Mouse (Mus musculus) intestine, embryonic 16.5 days (tissue): ENCODE results near the gene Txlna. TPM values are rescaled to one million over a fixed set of nuclear protein-coding genes. Genes with fewer than 3 reads are reported as not detected.

Source experiments
- ATAC-seq: fragments of 200-750 bp; cut with Nextera tagmentation; 2 replicates; pipeline ENCODE4 v1.8.0; 2017; ENCODE audit warnings: moderate TSS enrichment, moderate library complexity
- H3K27ac ChIP-seq: fragments of 300-500 bp; sonication (generic); 2 replicates; pipeline ENCODE4 v1.5.1; 2014; ENCODE audit warnings: mild to moderate bottlenecking, low read length
- H3K27me3 ChIP-seq: fragments of 300-500 bp; sonication (generic); replicated peaks from 2 replicates; pipeline ENCODE4 v1.6.1; 2014; ENCODE audit warnings: low read length, control low read depth, mixed read lengths; ENCODE audit not compliant: control insufficient read depth, insufficient read depth
- H3K36me3 ChIP-seq: fragments of 300-500 bp; sonication (generic); 2 replicates; pipeline ENCODE4 v1.6.1; 2014; ENCODE audit warnings: low read length, control low read depth; ENCODE audit not compliant: control insufficient read depth, insufficient read depth
- H3K4me1 ChIP-seq: fragments of 300-500 bp; sonication (generic); 2 replicates; pipeline ENCODE4 v1.6.1; 2014; ENCODE audit warnings: low read length, control low read depth, mixed read lengths; ENCODE audit not compliant: control insufficient read depth, insufficient read depth
- H3K4me2 ChIP-seq: fragments of 300-500 bp; sonication (generic); 2 replicates; pipeline ENCODE4 v1.6.1; 2014; ENCODE audit warnings: low read depth, low read length, control low read depth
- H3K4me3 ChIP-seq: fragments of 300-500 bp; sonication (generic); 2 replicates; pipeline ENCODE4 v1.5.1; 2014; ENCODE audit warnings: mild to moderate bottlenecking, low read length
- H3K9ac ChIP-seq: fragments of 300-500 bp; sonication (generic); 2 replicates; pipeline ENCODE4 v1.6.1; 2014; ENCODE audit warnings: low read depth, low read length
- H3K9me3 ChIP-seq: fragments of 300-500 bp; sonication (generic); 2 replicates; pipeline ENCODE4 v1.6.1; 2016; ENCODE audit warnings: low read length, control low read depth; ENCODE audit not compliant: control insufficient read depth
- WGBS: fragments of 180-500 bp; shearing (Covaris S2); extraction: QIAGEN DNeasy Blood & Tissue Kit; methylation state at CpG from one replicate; pipeline ENCODE4 v1.1.7; 2014; 5-methylcytosine and 5-hydroxymethylcytosine counted together
- polyA plus RNA-seq: library from polyadenylated mRNA; unstranded; fragments of >200 nt; fragmentation: Nextera tagmentation; extraction: Ambion mirVana; gene quantifications from 2 replicates; pipeline ENCODE4 v1.2.1, GENCODE M21; 2015

Gene Txlna
- polyA plus RNA-seq, 1 experiment from 2014 or later = 54.9 TPM

GRCm38 (mm10) chr4:129661584-129661983, 20.7 kb upstream of the Txlna start:
- Histone ChIP-seq H3K4me3 (no peak overlapping the region), H3K9ac (no peak overlapping the region), H3K4me2 (no peak overlapping the region), H3K27ac (no peak overlapping the region), H3K27me3 (no peaks in the 10 kb centered on the region), H3K9me3 (no peaks in the 10 kb centered on the region), H3K4me1 (no peaks in the 10 kb centered on the region; the same call in 1 of the 2 replicates), H3K36me3 (peaks cover 8% of the 10 kb centered on the region)
- no peak for ATAC-seq
- 54% methylated on average over 3 of the region's 3 CpGs for WGBS

GRCm38 (mm10) chr4:129654770-129655169, 13.9 kb upstream of the Txlna start:
- H3K4me1 ChIP-seq = no peaks in the 10 kb centered on the region
- no peak for ATAC-seq
- no peak overlapping the region for H3K27ac ChIP-seq
- H3K9me3 ChIP-seq = no peaks in the 10 kb centered on the region
- no peak overlapping the region for H3K4me2 ChIP-seq
- no peak overlapping the region for H3K9ac ChIP-seq
- H3K36me3 ChIP-seq = peaks cover 14% of the 10 kb centered on the region
- no peak overlapping the region for H3K4me3 ChIP-seq
- 87% methylated on average over 14 of the region's 14 CpGs for WGBS
- H3K27me3 ChIP-seq = no peaks in the 10 kb centered on the region

DNA sequence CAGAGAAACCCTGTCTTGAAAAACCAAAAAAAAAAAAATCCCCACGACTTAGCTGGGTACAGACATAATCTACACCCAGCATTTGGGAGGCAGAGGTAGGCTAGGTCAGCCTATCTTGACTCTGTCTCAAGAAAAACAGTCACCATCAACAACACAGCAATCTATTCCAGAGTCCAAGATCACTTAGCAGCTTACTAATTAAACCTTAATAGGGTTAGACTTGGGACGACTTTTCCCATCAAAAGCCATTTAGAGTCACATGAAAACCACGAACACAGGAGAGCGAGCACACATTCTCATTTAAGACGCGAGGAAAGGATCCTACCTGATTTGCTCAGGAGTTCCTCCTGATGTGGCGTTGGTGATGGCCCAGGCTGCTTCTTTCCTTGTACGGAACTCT, 9.5 kb upstream of the Txlna start:
- 91% methylated on average over 8 of the region's 8 CpGs for WGBS
- H3K9me3 ChIP-seq = no peaks in the 10 kb centered on the region
- no peaks in the 10 kb centered on the region for H3K4me1 ChIP-seq
- no peak overlapping the region for H3K4me3 ChIP-seq
- peaks cover 13% of the 10 kb centered on the region for H3K36me3 ChIP-seq
- H3K27ac ChIP-seq = no peak overlapping the region
- H3K27me3 ChIP-seq = no peaks in the 10 kb centered on the region
- no peak overlapping the region for H3K9ac ChIP-seq
- no peak for ATAC-seq
- no peak overlapping the region for H3K4me2 ChIP-seq

GRCm38 (mm10) chr4:129648656-129649055, 7.8 kb upstream of the Txlna start:
- Histone ChIP-seq H3K4me2 (no peak overlapping the region), H3K36me3 (peaks cover 10% of the 10 kb centered on the region), H3K4me3 (no peak overlapping the region), H3K4me1 (no peaks in the 10 kb centered on the region), H3K9me3 (no peaks in the 10 kb centered on the region), H3K27ac (no peak overlapping the region), H3K27me3 (no peaks in the 10 kb centered on the region), H3K9ac (no peak overlapping the region)
- no peak for ATAC-seq
- 74% methylated on average over 1 of the region's 1 CpGs for WGBS

DNA sequence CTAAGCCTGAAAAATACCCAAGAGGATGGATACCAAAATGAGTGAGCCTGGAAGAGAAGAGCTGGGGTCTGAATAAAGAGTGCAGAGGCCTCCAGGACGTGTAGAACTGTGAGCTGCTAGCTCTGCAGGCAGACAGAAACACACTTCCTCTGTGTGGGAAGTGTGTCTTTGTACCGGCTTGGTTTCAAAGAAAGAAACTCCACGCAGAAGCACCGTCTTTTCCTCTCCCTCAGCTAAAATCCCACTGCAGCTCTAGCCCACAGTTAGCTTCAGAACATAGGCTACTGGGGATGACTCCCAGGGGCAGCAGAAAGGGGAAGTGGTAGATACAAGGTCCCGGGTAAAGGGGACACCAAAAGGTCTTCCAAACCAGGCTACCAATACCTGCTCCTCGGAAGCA, 4.3 kb upstream of the Txlna start:
- H3K9me3 ChIP-seq = no peaks in the 10 kb centered on the region
- H3K4me2 ChIP-seq = no peak overlapping the region
- peaks cover 2% of the 10 kb centered on the region for H3K36me3 ChIP-seq
- no peak overlapping the region for H3K4me3 ChIP-seq
- no peaks in the 10 kb centered on the region for H3K27me3 ChIP-seq
- no peak overlapping the region for H3K27ac ChIP-seq
- 94% methylated on average over 6 of the region's 6 CpGs for WGBS
- no peak for ATAC-seq
- H3K4me1 ChIP-seq = no peaks in the 10 kb centered on the region
- no peak overlapping the region for H3K9ac ChIP-seq

DNA sequence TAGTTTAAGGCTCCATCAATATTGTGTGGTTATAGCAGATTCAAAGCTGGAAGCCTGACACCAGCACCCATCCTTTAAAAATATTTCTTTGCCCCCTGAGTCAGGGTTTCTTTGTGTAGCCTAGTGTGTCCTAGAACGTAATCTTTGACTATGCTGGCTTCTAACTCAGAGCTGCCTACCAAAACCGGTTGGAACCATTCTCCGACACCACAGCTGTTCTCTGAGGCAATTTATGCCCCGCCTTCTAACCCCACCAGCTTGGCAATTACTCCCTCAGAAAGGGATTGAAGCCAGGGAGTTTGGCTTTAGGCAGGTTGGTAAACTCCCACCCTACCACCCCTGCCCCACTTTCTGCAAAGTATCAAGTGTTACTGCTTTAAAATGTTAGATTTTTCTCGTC, 891 bp upstream of the Txlna start:
- H3K27ac ChIP-seq = no peak overlapping the region
- ATAC-seq = no peak
- WGBS = 46% methylated on average over 5 of the region's 5 CpGs
- H3K36me3 ChIP-seq = peaks cover 12% of the 10 kb centered on the region; the same call in 1 of the 2 replicates
- no peak overlapping the region for H3K4me3 ChIP-seq
- no peaks in the 10 kb centered on the region for H3K9me3 ChIP-seq
- H3K4me1 ChIP-seq = peaks cover 13% of the 10 kb centered on the region
- no peaks in the 10 kb centered on the region for H3K27me3 ChIP-seq
- peak overlapping the region; percentile 10; the same call in 1 of the 2 replicates for H3K4me2 ChIP-seq
- H3K9ac ChIP-seq = no peak overlapping the region

DNA sequence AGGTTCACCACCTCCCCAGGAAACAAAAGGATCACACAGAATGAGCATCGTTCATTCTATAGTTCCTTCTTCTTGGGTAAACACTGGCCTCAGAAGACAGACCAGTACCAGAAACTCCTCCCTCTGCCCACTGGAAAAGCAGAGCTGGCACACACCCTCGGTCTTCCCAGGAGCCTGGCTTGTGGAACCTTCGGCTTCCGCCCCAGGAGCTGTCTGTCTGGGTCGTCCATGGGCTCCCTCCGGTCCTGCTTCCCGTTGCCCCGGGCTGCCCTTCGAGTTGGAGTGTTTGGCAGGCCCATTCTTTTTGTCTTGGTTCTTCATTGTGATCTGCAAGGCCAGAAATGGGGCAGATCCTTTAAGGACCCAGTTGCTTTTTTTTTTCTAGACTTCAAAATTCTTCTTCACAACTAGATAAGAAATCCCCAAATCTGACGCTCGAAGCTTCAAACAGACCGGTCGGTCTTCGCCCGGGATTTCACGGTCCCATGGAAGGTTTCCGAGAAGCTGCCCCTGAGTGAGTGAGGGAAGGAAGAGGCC, 696 bp downstream of the Txlna start:
- Histone ChIP-seq H3K27me3 (no peaks in the 10 kb centered on the region), H3K4me2 (peak overlapping the region; percentile 68), H3K9me3 (no peaks in the 10 kb centered on the region), H3K4me3 (peak overlapping the region; percentile 62), H3K4me1 (peaks cover 13% of the 10 kb centered on the region), H3K36me3 (peaks cover 17% of the 10 kb centered on the region), H3K27ac (peak overlapping the region; percentile 92), H3K9ac (peak overlapping the region; percentile 81)
- 1% methylated on average over 17 of the region's 17 CpGs for WGBS
- peak; percentile 44 for ATAC-seq

DNA sequence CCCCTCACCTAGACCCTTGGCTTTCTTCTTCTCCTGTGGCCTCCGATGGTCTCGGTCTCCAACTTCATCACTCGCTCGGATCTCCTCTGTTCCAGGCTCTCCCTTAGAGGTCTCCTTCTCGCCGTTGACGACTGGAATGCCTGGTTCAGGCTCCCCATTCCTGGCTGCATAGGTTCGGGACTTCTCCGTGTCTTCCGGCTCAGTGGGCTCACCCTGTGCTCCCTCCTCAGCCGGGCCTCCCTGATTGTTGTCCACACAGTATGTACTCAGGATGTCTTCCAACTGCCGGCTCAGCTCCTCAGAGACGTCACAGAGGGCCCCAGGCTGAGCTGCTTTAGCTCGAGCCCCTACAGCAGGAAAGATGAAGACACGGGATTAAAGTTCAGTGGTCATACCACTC, 1.6 kb downstream of the Txlna start:
- Histone ChIP-seq H3K36me3 (peaks cover 17% of the 10 kb centered on the region), H3K4me3 (peak overlapping the region; percentile 62; the same call in 1 of the 2 replicates), H3K27me3 (no peaks in the 10 kb centered on the region), H3K4me2 (peak overlapping the region; percentile 68), H3K27ac (no peak overlapping the region), H3K9me3 (no peaks in the 10 kb centered on the region), H3K9ac (peak overlapping the region; percentile 81), H3K4me1 (peaks cover 13% of the 10 kb centered on the region)
- ATAC-seq = no peak
- 82% methylated on average over 15 of the region's 15 CpGs for WGBS

DNA sequence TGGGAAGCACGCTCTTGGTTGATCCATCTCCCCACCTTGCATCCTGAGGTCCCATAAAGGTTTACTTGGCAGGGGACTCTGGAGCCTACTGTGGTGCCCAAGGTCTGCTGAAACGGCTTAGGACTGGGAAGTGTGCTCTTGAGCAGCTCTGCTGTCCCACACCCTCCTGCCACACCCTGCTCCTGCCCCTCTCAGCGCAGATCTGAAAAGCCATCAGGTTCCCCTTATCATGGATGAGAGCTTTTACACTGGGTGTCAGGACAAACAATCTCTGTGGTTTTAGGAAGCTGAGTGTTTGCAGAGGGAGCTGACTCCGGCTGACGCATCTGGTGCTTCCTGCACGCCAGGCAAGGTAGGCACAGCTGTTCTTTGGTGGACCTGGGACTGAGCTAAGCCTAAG, 7.0 kb downstream of the Txlna start:
- Histone ChIP-seq H3K27me3 (no peaks in the 10 kb centered on the region), H3K9me3 (no peaks in the 10 kb centered on the region), H3K4me2 (no peak overlapping the region), H3K9ac (no peak overlapping the region), H3K4me3 (no peak overlapping the region), H3K27ac (no peak overlapping the region), H3K4me1 (peaks cover 5% of the 10 kb centered on the region), H3K36me3 (peaks cover 41% of the 10 kb centered on the region)
- no peak for ATAC-seq
- 80% methylated on average over 6 of the region's 6 CpGs for WGBS

DNA sequence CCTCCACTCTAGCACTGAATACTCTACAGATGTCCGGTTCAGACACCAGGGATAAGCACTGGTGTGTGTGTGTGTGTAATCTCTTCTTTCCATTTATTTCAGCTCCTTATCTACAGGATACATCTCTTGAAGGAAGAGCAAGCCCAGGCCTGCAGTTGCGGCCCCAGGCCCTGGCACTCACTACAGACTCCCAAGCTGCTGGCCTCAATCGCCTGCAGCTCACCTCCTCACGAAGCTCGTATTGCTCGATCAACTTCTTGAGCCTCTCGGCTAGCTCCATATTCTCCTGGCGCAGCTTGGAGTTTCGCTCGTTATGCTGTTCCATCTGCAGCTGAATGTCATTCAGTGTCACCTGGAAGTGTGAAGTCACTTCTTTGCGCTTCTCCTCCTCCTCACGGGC, 9.0 kb downstream of the Txlna start:
- Histone ChIP-seq H3K9ac (no peak overlapping the region), H3K36me3 (peaks cover 46% of the 10 kb centered on the region), H3K4me1 (0 out of 2 replicates have a peak, but pooled peaks cover 3% of the 10 kb centered on the region), H3K27me3 (no peaks in the 10 kb centered on the region), H3K9me3 (no peaks in the 10 kb centered on the region), H3K27ac (no peak overlapping the region), H3K4me3 (no peak overlapping the region), H3K4me2 (no peak overlapping the region)
- ATAC-seq = 0 out of 2 replicates have a peak, but pooled peaks have one; percentile 13
- WGBS = 90% methylated on average over 12 of the region's 12 CpGs
